Mouse (Mus musculus) E14TG2a.4 (cell line): Measurements from ENCODE around the gene Lrrc58.

Experiments
- H3K27me3 ChIP-seq: 2 replicates; pipeline ENCODE4 v1.6.1; 2014; ENCODE audit warnings: low read length, control low read depth; ENCODE audit not compliant: insufficient read depth
- H3K36me3 ChIP-seq: 2 replicates; pipeline ENCODE4 v1.6.1; 2014; ENCODE audit warnings: low read length, control low read depth; ENCODE audit not compliant: insufficient read depth
- H3K4me1 ChIP-seq: replicated peaks from 2 replicates; pipeline ENCODE4 v1.6.1; 2014; ENCODE audit warnings: low read depth, low read length, control low read depth
- H3K4me3 ChIP-seq: replicated peaks from 2 replicates; pipeline ENCODE4 v1.5.1; 2014; ENCODE audit warnings: mild to moderate bottlenecking, low read length
- H3K9me3 ChIP-seq: 2 replicates; pipeline ENCODE4 v1.6.1; 2014; ENCODE audit warnings: low read length, control low read depth
- CTCF ChIP-seq: conservative IDR thresholded peaks from 2 replicates; pipeline ENCODE4 v1.5.1; 2014; ENCODE audit warnings: low read length
- NANOG ChIP-seq: IDR thresholded peaks from 2 replicates; pipeline ENCODE4 v1.6.1; 2014; ENCODE audit warnings: borderline replicate concordance, low read length, mixed read lengths
- POU5F1 ChIP-seq: IDR thresholded peaks from 2 replicates; pipeline ENCODE4 v1.6.1; 2014; ENCODE audit warnings: low read length, borderline replicate concordance

Lrrc58 gene

DNA sequence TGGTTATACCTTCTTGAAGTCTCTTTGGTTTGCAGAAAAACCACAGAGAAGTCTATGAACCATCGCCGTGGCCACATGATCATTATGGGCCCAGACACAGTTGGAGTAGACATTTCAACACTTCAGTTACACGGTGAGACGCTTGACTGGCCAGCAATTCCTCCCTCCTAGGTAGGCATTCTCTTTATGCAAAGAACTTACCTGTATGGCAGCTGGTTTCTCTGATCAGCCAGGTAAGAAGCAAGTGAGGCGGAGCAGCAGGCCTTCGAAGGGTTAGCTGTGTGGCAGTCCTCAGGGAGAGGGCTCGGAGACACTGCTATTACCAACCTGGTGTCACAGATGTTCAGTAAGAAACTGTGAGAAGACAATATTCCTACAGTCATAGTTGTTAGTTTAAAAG, 8.0 kb upstream of the Lrrc58 start:
- TF ChIP-seq NANOG = no peak
- no peak for TF ChIP-seq POU5F1
- TF ChIP-seq CTCF = no peak
- no peaks in the 10 kb centered on the region; the same call in 1 of the 2 replicates for H3K9me3 ChIP-seq
- no peak overlapping the region for H3K4me3 ChIP-seq
- H3K27me3 ChIP-seq = peaks cover 4% of the 10 kb centered on the region; the same call in 1 of the 2 replicates
- H3K36me3 ChIP-seq = no peaks in the 10 kb centered on the region
- no peaks in the 10 kb centered on the region for H3K4me1 ChIP-seq

DNA sequence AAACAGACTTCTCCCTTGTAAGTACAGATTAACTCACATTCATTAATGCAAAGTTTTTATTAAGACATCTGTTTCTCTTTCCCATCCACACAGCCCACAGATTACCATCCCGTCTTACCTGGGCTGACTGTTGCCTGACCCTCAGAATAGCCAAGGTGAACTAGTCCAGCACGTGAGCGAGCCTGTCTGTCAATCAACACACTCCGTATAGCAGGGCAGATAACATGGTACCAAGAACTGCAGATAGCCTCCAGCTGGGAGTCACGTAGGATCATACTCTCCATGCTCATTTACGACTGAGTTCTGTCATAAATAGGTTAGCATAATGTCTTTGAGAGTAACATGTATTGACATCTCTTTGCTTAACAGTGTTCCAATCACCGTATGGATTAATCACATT, 7.2 kb upstream of the Lrrc58 start, which contains the start of gene Gm36028:
TSS of gene Gm36028 (minus strand) at position 118 of the 400 bp plus-strand sequence.
- TF ChIP-seq POU5F1 = no peak
- no peak for TF ChIP-seq CTCF
- TF ChIP-seq NANOG = no peak
- H3K4me1 ChIP-seq = no peaks in the 10 kb centered on the region

DNA sequence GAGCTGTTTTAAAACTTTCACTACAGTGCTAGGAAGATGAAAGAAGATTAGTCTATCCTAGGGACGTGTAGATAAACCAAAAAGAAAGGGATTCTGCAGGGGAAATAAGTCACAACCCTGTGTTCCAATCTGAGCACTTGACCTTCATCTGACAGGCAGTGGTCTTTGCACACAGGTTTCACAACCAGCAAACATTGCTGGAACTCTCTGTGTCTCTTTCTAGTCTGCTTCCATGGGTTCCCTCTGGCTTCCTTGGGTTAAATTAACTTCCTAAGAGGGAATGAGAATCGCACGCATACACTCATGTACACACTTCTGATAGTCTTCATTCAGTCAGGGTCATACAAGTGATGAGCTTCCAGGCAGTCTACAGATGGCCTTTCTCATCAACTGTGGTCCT, 4.3 kb upstream of the Lrrc58 start:
- TF ChIP-seq CTCF (no peak), NANOG (no peak), POU5F1 (no peak)
- no peaks in the 10 kb centered on the region for H3K36me3 ChIP-seq
- peaks cover 6% of the 10 kb centered on the region for H3K4me1 ChIP-seq

More for the DNA sequence above, 7.2 kb upstream of the Lrrc58 start, which contains the start of gene Gm36028:
- H3K4me3 ChIP-seq = no peak within 1 kb of the TSS
- peaks cover 2% of the 10 kb centered on the region; the same call in 1 of the 2 replicates for H3K27me3 ChIP-seq
- no peaks in the 10 kb centered on the region for H3K36me3 ChIP-seq
- no peaks in the 10 kb centered on the region; the same call in 1 of the 2 replicates for H3K9me3 ChIP-seq

DNA sequence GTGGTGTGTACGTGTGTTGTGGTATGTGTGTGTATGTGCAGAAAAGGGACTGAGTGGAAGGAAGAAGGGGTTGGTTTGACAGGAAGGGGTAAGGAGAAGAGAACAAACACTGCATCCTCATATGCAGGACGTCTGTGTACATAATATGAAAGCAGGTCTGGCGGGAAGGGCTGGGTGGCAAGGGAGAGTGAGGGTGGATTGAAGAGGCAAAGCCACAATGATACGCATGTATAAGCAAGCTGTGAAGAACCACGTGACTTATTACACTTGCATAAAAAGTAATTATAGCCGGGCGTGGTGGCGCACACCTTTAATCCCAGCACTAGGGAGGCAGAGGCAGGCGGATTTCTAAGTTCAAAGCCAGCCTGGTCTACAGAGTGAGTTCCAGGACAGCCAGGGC, 2.3 kb upstream of the Lrrc58 start:
- Histone ChIP-seq H3K27me3 (peaks cover 5% of the 10 kb centered on the region; the same call in 1 of the 2 replicates), H3K9me3 (no peaks in the 10 kb centered on the region; the same call in 1 of the 2 replicates), H3K4me3 (no peak overlapping the region), H3K36me3 (0 out of 2 replicates have a peak, but pooled peaks cover 6% of the 10 kb centered on the region), H3K4me1 (peaks cover 21% of the 10 kb centered on the region)
- TF ChIP-seq CTCF (no peak), NANOG (no peak), POU5F1 (no peak)

More for the DNA sequence above, 4.3 kb upstream of the Lrrc58 start:
- Histone ChIP-seq H3K27me3 (peaks cover 5% of the 10 kb centered on the region; the same call in 1 of the 2 replicates), H3K4me3 (no peak overlapping the region), H3K9me3 (no peaks in the 10 kb centered on the region; the same call in 1 of the 2 replicates)

DNA sequence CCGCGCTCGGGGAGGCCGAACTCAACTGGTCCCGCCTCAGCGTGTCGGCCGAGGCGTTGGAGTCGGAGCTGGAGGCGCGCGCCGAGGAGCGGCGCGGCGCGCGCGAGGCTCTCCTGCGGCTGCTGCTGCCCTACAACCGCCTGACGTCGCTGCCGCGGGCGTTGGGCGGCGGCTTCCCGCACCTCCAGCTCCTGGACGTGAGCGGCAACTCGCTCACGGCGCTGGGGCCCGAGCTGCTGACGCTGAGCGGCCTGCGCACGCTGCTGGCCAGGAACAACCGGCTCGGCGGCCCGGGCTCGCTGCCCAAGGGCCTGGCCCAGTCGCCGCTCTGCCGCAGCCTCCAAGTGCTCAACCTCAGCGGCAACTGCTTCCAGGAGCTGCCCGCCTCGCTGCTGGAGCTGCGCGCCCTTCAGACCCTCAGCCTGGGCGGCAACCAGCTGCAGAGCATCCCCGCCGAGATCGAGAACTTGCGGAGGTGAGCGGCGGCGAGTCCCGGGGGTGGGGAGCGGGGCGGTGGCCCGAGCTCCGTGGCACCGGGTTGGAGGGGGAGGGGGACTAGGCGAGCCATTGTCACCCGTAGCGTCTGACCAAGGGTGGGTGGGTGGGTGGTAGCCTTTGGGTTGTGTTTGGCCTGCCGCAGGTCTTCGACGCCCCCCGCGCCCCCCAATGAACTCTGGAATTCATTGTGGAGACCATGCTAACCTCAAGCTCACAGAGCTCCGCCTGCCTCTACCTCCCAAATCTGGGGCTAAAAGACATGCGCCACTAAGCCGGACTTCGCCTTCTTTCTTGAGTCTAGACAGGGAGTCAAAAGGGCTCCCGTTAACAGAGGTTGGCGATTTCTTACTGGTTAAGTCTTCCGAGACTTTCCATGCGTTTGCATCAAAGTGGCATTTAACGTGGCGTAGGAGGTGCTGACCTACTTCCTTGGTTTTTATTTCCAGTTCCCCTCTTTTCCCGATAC, 599 bp downstream of the Lrrc58 start:
- Histone ChIP-seq H3K4me3 (peak overlapping the region; percentile 92), H3K4me1 (peaks cover 25% of the 10 kb centered on the region), H3K27me3 (peaks cover 5% of the 10 kb centered on the region; the same call in 1 of the 2 replicates), H3K9me3 (no peaks in the 10 kb centered on the region), H3K36me3 (peaks cover 13% of the 10 kb centered on the region; the same call in 1 of the 2 replicates)
- TF ChIP-seq POU5F1 (no peak), CTCF (no peak), NANOG (no peak)

DNA sequence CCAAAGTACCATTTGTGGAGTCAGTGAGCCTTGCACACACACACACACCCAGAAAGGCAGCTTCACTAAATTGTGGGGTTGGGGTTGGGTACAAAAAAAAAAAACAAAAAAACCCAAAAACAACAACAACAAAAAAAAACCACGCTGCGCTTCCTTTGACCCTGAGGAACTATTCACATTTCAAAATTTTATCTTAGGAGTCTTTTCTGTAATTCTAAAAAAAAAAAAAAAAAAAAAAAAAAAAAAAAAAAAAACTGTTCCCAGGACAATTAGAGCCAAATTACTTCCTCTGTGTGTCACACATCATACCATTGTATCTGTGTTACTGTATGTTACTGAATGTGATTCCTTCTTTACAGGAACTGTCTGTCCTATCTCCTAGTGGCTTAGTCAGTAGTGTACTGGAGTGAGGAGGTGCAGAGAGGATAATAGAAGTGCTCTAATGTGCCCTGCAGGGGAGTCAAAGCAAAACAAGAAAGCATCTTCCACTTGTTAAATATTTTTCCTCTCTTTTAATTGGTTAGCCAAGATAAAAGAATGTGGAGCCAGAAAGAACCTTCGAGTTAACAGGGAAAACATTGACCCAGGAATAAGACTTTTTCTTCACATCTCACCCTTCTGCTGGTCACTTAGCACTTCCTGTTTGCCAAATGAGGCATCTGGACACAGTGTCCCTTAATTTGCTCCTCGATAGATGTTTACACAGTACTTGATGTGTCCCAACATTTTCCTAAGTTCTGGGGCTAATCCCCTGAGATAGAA, 1.5 kb downstream of the Lrrc58 start:
- H3K36me3 ChIP-seq = peaks cover 13% of the 10 kb centered on the region; the same call in 1 of the 2 replicates
- peak overlapping the region; percentile 92 for H3K4me3 ChIP-seq
- peaks cover 27% of the 10 kb centered on the region for H3K4me1 ChIP-seq
- H3K9me3 ChIP-seq = no peaks in the 10 kb centered on the region
- H3K27me3 ChIP-seq = peaks cover 5% of the 10 kb centered on the region; the same call in 1 of the 2 replicates
- no peak for TF ChIP-seq CTCF
- no peak for TF ChIP-seq POU5F1
- TF ChIP-seq NANOG = no peak

DNA sequence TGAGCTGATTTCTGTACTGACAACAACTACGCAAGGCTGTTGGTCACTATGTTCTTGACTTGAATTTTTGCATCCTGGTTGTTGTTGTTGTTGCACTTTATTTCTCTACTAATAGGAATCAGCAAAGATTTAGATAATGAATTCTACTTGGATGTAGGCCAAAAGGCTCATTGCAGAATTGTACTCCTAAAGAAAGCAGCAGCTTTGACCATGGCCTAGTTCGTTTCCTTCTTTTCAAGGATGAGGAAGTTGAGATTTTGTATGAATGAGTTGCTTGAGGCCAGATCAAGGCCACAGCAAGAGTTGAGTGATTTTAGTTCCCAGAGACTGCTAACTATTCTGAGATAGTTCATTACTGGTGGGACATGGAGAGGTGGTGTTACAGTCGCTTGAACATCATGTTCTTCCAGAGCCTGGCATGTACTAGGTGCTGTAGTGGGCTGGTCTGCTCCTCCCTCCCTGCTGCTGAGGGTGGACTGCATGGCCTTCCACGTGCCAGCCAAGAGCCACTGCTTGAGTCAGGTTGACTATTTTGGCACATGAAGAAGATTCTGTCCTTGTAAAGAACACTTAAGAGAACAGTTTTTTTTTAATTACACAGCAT, 3.0 kb downstream of the Lrrc58 start:
- peaks cover 13% of the 10 kb centered on the region; the same call in 1 of the 2 replicates for H3K36me3 ChIP-seq
- peaks cover 5% of the 10 kb centered on the region; the same call in 1 of the 2 replicates for H3K27me3 ChIP-seq
- no peak overlapping the region for H3K4me3 ChIP-seq
- TF ChIP-seq NANOG (no peak), POU5F1 (no peak), CTCF (no peak)
- no peaks in the 10 kb centered on the region for H3K9me3 ChIP-seq
- H3K4me1 ChIP-seq = peaks cover 30% of the 10 kb centered on the region
